Mouse (Mus musculus): Measurements from ENCODE around the gene Zfp385b.
A peak's percentile ranks its signal among the peaks of the same experiment; 100 is the strongest.

Zfp385b gene

GRCm38 (mm10) chr2:77819539-77819938, at the start of gene Zfp385b:
Gene Zfp385b, minus strand, starts transcription at chr2:77819639.
- DNase-seq, result peak; percentile 29

- DNase-seq, result no peak
Measured at GRCm38 (mm10) chr2:77863934-77864333, 44.5 kb upstream of the Zfp385b start.

- peak; percentile 76 for DNase-seq
Measured at GRCm38 (mm10) chr2:77863522-77863921, 44.1 kb upstream of the Zfp385b start.

DNA sequence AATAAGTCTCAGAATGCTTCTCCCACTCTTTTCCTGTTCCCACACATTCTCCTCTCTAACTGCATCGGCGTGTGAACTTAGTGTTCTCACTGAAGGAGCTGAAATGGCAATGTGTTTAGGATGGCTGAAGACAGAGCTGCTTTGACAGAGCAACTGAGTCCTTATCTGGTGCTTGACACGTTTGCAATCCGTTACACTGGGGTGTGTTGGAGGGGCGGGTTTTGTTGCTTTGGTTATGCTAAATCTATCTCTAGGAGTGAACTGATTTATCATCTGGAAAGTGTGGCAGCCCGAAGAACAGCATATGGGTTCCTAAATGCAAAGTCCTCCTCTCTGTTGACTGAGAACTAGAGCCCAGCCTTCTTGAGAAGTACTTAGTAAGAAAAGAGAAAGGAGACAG, 22.0 kb upstream of the Zfp385b start:
- DNase-seq, result peak; percentile 61

- DNase-seq, result no peak
Measured at GRCm38 (mm10) chr2:77839587-77839986, 20.1 kb upstream of the Zfp385b start.

- DNase-seq, result no peak
Measured at GRCm38 (mm10) chr2:77838688-77839087, 19.2 kb upstream of the Zfp385b start.

DNA sequence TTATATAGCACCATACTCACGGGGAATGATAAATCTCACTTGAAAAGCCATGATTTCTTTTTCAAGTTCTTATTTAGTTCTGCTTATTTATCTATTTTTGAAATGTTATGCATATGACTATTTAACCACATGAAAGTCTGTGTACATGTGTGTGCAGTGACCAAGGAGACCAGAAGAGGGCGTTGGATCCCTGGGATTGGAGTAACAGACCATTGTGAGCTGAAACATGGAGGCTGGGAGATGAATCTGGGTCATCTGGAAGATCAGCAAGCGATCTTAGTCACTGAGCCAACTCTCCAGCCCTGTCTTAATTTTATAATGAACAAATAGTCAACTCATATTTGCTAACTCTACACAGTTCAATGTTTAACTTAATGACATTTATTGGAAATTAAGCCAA, 16.3 kb upstream of the Zfp385b start:
- no peak for DNase-seq

- DNase-seq, result peak; percentile 87
Measured at GRCm38 (mm10) chr2:77826133-77826828, 6.8 kb upstream of the Zfp385b start.

DNA sequence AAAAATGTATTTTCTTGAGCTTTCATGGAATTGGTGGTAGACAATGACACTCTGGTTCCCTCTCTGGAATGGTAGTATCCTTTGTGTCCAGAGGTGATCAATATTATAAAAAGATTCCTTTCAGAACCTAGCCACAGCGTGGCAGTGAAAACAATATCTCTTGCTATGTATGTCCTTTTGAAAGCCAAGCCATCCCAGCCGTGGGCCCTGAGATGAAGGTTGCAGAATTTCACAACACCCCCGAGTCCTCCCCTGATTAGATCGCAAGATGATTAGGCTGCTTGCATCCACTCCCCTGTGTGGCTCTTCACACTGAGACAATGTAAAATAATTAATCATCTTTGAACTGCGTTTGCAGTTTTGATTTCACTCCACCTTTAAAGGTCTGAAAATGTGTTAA, 3.6 kb upstream of the Zfp385b start:
- peak; percentile 60 for DNase-seq

GRCm38 (mm10) chr2:77817357-77817894, 2.0 kb downstream of the Zfp385b start:
- peak; percentile 51 for DNase-seq

DNA sequence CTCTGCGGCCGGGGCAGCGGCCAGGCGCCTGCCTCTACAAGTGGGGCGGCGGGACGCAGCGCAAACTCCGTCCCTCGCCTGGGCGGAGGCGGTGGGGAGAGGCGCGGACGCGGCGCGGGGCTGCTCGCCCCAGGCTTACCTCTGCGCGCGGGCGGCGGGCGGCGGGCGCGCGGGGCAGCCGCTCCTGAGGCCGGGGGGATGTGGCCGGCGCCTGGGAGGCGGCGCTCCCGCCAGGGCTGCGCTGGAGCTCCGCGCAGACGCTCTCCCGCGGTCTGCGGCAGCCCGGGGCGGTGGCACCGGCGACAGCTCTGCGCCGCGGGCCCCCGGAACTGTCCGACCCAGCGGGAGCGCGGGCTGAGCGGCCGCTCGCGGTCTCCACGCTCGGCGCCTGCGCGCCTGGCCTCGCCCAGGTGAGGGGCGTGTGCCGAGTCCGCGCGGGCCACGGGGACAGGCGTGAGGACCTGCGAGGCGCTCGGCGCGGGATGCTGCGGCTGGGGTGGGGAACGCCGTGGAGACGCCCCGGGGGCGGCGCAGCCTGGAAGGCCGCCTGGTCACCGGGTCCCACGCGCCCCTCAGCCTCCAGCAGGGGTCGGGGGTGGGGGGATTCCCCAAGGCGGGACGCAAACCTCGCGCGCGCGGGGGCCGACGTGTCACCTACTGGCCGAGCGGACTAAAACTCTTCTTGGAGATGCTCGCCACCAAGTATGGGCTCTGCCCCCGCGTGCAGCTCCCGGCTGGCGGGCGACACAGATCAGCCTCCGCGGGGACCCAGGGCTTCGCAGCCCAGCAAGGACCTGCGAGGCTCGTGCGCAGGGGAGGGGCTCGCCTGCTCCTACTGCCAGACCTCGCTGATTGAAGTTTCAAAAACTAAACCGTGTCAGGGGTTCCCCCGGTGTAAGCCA, 2.8 kb downstream of the Zfp385b start:
- DNase-seq, result peak; percentile 89

DNA sequence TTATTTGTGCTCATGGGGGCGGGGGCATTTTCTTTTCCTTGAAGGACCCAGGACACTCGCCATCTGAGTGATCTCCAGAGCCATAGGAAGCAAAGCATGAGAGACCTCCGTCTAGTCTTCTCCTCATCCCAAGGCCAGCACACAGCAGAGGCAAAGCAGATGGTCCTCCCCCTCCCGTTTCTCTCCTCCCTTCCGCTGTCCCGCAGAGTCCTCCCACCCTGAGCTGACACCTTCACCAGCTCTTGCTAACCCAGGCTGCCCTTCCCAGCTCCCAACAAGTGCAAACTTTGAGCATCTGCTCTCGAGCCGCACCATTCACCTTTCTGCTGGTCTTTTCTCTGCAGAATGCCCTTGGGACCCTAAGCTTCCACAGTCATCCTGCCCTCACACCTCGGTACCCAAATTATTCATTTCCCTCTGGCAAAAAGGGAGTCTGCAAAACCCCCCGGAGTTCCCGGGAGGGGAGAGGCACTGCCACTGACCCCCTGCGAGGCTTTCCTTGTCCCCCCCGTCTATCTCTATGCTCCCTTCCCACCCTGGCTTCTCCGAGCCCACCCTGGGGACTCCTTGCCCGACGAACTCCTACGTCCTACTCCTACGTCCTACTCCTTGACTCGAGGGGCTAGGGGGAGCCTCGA, 3.5 kb downstream of the Zfp385b start:
- peak; percentile 84 for DNase-seq

DNA sequence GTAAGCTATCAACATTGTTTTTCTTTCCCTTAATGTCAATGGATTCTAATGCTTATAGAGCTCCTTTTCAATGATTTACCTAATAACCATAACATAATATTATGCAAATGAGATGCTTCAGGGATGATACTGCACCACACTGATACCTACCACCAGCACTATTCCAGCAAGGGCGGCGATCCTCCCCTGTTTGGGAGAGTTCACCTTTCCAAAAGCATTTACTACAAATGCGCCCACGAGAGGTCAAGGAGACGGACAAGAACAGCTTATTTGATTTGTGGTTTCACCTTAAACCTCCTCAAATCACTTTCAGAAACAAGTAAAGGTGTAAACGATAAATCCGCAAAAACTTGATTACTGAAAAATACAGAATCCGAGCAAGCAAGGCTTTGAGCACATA, 4.5 kb downstream of the Zfp385b start:
- DNase-seq, result peak; percentile 15

DNA sequence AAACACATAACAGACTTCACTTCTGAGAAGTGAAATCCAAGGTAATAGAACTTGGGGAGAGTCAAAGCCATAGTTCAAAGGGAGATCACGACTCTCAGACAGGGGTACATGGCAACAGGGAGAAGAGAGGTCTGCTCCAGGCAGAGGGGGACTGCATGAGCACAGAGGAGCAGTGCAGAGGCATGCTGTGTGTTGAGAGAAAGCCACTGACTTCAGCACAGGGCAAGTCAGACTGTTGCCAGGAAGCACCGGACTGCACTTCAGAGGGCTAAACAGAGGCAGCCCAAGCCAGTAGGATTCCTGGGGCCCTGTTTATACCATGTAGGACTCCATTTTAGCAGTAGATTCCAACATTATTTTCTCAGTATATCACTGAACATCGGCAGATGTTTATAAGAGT, 6.4 kb downstream of the Zfp385b start:
- peak; percentile 79 for DNase-seq

DNA sequence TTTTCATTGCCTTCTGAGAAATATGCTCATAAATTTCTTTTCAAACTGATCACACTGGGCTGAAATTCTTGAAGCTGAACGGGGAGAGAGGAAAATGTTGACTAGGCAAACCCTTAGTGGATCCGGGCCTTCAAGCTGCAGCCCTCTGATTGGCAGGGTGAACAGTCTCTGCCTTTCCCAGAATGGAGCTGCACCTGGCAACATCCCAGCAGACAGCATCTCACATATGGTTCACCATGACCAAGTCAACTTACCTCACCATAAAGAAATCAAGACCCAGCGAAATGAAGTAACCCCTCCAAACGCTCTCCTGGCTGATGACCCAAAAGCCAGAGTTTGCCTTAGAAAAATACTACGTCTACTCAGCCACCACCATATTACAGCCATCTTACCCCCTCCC, 8.7 kb downstream of the Zfp385b start:
- peak; percentile 44 for DNase-seq

- DNase-seq, result peak; percentile 75
Measured at GRCm38 (mm10) chr2:77804781-77805180, 14.7 kb downstream of the Zfp385b start.

DNA sequence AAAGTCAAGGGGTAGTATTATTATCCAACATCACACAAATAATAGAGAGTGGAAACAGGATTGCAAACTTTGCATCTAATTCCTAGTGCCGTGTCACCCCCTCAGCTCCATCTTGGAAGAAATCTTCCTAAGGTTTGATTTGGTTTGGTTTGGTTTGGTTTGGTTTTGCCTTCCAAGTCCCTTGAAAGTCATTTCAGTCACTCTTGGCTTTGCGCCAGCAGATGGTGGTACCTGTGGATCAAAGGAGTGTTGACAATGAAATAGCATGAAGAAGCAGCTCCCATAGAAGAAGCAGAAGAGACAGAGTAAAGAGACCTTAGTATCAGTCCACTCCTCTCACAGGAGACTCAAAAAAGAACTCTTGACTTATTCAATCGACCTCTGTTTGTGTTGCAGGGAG, 17.1 kb downstream of the Zfp385b start:
- DNase-seq, result peak; percentile 55

GRCm38 (mm10) chr2:77801430-77801829, 18.0 kb downstream of the Zfp385b start:
- peak; percentile 71 for DNase-seq

DNA sequence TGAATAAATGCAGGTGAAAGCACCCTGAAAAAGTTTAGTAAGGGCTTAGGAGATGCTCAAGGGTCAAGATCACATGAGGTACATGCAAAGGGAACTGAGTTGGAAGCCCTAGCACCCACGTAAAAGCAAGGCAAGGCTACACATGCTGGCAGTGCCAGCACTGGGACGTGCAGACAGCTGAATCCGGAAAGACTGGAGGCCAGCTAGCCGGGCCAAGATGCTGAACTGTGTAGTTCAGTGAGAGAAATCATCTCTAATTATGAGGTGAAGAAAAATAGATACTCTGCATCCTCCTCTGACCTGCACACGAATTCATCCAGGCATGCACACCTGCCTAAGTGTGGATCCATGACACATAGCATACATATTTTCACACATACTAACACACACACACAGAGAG, 18.4 kb downstream of the Zfp385b start:
- DNase-seq, result peak; percentile 58

- no peak for DNase-seq
Measured at GRCm38 (mm10) chr2:77797233-77797632, 22.2 kb downstream of the Zfp385b start.

DNA sequence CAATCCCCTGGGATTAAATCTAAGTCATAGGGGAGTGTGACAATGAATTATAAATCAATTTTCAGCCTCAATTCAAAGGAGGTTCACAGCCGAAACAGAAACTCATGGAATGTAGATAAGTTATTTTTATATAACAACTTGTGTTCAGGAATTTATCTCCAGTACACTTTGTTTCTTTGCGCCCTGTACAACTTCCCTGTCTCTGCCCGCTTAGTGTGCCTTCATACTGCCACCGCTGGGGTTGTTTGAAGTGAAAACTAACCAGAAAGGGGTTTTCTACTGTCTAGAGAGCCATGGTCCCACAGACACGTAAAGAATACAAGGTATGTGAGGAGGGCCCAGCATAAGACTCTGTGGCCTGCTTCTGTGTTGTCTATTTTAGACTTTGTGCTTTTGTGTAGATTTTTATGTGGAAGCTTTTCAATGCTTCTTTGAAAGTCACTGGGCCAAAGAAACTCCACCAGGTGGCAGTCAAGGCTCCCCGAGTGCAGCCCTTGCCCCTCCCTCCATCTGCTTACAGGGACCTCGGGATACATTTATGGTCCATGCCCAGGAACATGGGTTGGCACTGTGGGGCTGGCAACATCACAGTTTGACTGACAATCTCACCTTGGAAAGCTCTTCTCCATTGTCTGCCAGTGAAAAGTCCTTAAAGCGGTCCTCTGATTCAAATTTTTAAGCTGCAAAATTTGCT, 23.4 kb downstream of the Zfp385b start:
- DNase-seq, result peak; percentile 92

DNA sequence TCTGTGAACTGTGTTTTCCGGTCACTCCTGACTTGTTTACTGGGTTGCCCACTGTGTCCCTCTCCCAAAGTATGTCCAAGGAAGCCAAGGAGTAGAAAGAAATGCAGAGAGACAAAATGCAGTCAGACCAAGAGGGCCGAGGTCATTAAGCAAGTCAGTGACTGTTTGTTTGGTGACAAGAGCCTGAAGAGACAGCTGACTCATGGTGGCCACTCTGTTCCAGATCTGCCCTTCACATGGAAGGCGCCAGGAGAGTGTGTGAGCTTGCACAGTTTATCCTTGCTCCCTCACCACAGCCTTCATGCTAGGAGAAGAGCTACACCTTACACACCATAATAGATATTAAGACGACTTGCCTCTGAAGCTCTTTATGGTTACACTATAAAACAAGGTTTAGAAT, 28.6 kb downstream of the Zfp385b start:
- DNase-seq, result peak; percentile 86

DNA sequence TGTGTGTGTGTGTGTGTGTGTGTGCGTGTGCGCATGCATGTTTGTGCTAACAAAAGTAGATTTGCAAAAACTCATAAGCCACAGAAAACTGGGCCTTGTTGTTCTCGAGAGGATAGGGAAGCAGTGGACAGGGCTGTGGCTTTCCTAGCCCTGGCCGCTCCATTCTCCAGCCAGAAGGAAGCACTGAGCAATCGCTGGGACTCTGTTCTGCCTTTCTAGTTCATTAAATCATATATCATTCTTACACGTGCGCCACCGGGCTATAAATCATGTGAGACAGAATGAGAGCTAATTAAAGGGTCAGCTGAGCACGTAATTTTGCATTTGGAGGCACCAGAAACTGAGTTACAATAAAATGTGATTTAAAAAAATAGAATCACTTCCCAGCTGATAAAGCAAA, 29.1 kb downstream of the Zfp385b start:
- peak; percentile 35 for DNase-seq
